Mouse (Mus musculus): ENCODE data around the gene Icam2.

- TF ChIP-seq GATA1 (IDR thresholded peaks at IDR 0.05; ENCODE audit: low read length) = no peak
- no peak for TF ChIP-seq TAL1 (IDR thresholded peaks at IDR 0.05; ENCODE audit: low read length)
Measured at GRCm38 (mm10) chr11:106329682-106330081, 58.2 kb downstream of the Icam2 start.
